Mouse (Mus musculus): ENCODE data around the gene Sdf2l1. TPM values are rescaled to one million over a fixed set of nuclear protein-coding genes. Genes with fewer than 3 reads are reported as not detected.
A peak's percentile ranks its signal among the peaks of the same experiment; 100 is the strongest.
"Not testable (repeated sequence)": the region's sequence is repeated elsewhere in the genome, so short reads cannot be mapped to it uniquely, and the experiment has no call there.

Gene Sdf2l1
- polyA plus RNA-seq (2017; shearing (Covaris generic)): 10 to 100 TPM; 27.8 to 50.4 TPM

DNA sequence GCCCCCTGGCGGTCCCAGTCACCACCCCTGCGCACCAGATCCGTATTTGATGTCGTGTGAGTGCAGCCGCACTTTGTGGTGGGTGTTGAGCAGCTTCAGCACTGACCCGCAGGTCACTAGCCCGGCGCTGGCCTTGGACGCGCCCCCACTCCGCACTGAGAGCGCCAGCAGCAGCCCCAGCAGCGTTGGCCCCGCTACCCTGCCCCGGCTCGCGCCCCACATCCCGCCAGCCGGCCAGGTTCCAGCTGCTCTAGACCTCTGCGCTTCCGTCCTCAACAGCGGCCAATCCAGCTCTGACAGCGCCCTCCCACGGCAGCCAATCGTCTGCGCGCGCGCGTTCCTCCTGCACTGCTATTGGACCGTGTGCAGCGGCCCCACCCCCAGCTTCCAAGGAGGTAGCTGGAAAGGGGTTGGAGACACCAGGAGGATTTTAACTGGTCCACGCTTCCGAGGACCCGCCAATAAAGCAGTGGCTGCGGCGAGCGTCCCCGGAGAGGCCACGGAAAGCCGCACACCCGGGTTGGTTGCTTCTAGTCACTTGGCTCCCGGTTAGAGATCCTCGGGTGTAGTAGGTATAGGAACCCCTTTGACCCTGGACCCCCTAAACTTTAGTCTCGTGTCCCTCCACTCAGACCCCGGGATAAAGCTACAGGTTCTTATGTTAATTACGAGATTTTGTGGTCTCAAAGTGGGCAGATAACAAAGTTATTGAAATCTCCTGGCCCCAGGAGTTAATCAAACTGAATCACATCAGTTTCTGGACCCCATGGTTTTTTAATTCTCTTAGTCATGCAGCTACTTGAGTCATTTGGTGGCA lies at the start of gene Sdf2l1:
Gene Sdf2l1, minus strand, starts transcription at position 295 of the 817 bp plus-strand sequence.
- ATAC-seq: peak; percentile 98

DNA sequence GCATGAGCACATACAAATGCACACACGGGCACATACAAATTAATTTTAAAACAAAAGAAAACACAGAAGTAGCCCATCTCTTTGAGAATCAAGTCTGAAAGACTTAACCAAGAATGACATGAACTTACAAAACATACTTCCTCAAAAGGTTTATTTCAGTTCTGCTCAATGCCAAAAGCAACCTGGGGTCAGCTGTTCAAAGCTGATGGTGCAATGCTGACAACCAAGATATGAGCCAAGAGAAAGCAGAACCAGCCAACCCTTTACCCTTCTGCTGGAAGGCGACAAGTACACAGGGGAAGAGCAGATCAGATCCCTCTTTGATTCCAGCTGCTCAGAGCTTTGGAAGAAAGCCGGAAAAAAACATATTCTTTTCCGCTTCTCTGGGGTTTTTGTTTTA lies 49.2 kb upstream of the Sdf2l1 start:
- no peak for ATAC-seq

DNA sequence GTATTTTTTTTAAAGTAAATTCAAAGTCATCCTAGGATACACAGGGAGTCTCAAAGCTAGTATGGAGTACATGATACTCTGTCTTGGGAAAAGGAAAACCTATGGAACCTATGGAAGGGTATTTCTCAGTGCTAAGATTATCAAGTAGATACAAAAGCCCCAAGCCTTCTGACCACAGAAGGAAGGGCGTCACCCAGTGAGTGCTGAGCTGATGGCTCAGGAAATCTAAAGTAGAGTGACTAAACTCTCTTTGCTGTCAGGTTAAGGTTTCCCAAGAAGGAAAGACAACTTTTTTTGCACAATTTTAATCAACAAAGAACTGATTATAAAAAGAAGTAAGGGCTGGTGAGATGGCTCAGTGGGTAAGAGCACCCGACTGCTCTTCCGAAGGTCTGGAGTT lies 47.5 kb upstream of the Sdf2l1 start:
- peak; percentile 51 for ATAC-seq

DNA sequence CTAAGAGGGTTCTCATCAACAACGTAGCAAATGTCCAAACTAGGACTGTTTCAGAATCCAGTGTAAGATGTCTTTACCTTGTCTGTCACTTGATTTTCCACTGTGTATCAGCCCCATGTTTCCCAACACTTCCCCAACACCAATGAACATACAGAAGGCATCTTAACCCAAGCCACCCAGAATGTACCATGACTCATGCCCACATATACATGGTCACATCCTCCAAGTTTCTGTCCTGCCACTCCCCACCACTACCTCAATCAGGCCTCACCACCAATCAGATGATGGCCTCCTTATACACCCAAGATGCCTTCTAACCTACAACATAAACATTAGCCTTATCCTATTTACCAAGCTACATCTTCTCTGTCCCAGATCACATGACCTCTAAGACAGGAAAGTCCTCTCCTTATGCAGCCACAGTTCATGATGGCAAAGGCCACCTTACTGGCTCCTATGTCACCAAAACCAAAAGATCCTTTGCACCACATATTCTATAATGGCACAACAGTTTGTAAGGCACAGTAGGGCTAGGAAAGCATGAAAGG lies 45.5 kb upstream of the Sdf2l1 start:
- no peak for ATAC-seq

DNA sequence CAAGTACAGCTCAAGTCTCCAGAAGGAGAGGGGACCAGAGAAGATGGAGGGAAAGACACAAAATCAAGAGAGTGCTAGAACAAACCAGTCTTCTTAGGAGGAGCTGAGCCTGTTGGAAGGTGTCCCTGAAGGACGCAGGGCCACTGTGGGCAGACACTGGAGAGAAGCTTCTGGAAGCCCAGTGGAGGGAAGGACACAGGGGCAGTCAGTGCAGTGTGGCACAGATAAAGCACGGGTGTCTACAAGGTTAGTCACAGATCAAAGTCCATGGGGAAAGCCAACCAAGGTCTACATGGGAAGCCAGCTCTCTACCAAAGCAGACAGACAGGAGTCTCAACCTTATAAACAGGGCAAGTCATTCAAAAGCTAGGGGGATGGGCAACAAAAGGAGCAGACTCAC lies 43.6 kb upstream of the Sdf2l1 start:
- ATAC-seq: no peak

DNA sequence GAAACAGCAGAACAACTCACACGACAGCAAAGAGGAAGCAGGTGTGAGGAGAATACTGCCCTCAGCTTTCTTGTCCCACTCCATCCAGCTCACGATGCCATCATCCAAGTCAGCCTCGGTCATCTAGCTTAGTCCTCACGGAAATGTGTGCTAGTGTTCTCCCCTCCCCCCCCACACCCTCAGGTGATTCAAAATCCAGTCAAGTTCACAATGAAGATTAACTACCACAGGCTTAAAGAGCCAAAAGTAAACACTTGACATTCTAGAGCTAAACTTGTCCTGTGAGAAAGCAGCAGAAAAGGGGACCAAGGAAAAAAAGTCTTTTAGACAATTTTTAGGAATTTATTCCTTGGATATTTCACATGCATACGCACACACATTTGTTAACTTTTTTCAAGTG lies 35.9 kb upstream of the Sdf2l1 start:
- ATAC-seq: no peak

DNA sequence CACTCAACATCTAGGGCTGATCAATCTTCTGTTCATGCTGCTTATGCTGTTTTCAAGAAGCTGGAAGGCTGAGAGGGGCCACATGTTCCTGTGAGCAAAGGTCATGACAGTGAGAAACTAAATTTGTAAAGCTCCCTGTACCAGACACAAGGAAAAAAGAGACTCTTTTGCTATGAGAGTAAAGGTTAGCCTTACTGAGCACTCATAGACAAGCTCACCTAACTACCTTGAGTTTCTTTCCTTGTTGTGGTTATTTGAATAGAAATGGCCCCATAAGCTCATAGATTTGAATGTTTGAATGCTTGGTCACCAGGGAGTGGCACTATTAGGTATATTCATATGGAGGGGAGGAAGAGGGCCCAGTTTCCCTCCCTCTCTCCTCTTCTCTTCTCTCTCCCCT lies 35.0 kb upstream of the Sdf2l1 start:
- no peak for ATAC-seq

DNA sequence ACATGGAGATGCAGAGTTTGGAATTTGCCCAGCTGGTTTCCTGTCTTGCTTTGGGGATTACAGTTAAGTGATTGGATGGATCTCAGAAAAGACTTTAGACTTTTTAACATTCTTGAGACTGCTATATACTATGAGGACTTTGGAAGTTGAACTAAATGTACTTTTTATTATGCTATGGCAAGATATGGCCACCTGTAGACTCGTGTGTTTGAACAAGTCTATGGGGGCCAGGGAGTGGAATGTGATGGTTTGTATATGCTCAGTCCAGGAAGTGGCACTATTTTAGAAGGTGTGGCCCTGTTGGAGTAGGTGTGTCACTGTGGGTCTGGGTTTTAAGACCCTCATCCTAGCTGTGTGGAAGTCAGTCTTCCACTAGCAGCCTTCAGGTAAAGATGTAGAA lies 33.3 kb upstream of the Sdf2l1 start:
- not testable (repeated sequence) for ATAC-seq

DNA sequence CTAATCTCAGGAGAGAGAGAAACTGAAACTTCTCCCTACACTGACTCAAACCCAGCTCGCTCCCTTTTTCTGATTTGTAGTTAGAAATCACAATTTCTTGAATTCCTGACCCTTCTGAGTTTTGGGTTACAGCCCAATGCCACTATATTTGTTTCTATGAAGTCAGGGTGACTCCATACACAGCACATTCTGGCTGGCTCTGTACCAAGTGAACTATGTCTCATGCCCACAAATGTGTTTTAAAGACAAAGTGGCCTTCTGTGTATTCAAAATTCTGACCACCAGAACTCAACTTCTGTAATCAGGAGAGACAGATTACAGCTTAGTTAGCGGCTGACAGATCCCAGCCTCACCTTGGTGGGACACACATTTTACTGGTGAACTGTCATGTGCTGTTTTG lies 22.2 kb upstream of the Sdf2l1 start:
- ATAC-seq: no peak

DNA sequence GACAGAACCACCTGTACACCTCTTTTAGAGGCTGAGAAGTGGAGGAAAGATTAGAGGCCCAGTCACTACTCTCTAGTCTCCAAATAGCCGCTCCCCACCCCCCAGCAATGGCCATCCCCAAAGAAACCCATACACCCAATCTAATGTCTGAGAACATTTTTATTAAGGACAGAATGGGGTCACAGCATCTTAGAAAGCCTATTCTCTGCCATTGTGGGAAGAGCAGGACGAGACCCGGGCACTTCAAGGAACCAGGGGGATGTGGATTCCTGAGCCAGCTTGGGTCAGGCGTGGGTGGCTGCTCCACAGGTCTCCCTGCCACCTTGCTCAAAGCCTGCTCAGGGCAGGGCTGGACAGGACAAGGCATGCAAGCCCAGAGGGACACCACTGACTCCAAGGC lies 19.7 kb upstream of the Sdf2l1 start:
- no peak for ATAC-seq

DNA sequence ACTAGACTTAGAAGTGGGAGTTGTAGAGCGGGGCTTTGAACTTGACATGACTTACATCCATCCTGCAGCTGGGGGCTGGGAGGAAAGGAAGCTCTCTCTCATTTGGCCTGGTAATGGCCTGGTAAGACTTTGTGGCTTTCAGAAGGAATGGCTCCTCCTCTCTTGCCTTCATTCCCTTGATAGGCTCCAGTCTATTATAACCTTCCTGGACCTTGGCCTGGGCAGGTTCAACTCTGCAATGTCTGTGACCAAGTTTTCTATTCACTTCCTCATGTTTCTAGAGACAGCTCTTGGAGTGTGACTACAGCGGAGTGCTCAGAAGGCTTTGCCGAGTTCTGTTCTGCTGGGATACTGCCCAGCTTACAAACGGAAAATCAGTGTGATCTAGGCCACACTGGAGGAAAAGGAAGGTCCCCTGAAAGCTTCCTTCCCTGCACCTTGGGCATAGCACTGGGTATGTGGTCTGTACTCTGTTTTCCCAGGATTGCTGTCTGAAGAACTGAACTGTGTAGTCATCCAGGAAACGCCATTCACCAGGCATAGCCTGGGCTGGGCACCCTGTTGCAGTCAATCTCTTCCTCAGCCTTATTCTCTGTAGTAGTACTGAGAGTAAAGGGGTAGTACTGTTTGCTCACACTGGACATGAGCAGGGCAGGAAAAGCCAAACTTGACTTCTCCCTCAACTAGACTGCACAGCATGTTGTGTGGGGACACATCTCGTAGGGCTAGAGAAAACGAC lies 18.5 kb upstream of the Sdf2l1 start:
- no peak for ATAC-seq

DNA sequence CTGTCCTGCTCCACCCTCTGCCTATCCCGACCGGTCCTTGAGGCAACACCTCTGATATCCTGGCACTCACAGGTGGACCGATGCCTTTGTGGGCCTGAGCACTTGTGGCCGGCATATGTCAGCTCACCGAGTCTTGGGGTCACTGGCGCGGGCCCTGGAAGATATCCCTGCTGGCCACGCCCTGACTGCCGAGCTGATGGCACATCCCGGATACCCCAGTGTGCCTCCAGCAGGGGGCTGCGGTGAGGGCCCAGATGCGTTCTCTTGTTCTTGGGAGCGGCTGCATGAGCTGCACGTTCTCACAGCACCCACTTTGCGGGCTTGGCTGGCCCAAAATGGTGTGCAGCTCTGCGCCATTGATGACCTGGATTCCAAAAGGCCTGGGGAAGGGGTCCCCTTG lies 15.9 kb upstream of the Sdf2l1 start:
- no peak for ATAC-seq

DNA sequence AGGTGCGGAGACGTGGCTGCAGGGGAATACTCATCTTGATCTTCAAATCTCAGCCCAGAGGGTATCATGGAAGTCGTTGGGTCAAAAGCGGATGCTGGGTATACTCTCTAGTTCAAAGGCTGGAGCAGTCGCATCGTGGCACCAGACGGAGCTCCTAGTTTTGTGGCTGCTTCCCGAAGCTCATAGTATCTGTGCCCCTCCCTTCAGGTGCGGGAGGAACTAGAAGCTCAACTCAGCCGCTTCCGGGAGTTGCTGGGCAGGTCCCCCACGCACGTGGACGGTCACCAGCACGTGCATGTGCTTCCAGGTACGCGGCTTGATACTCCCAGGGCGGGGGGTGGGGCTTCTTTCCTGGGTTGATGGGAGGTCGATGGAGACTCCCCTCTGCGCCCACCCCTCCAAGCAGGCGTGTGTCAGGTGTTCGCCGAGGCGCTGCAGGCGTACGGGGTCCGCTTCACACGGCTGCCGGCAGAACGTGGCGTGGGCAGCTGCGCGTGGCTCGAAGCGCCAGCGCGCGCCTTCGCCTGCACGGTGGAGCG lies 15.3 kb upstream of the Sdf2l1 start:
- peak; percentile 59 for ATAC-seq

DNA sequence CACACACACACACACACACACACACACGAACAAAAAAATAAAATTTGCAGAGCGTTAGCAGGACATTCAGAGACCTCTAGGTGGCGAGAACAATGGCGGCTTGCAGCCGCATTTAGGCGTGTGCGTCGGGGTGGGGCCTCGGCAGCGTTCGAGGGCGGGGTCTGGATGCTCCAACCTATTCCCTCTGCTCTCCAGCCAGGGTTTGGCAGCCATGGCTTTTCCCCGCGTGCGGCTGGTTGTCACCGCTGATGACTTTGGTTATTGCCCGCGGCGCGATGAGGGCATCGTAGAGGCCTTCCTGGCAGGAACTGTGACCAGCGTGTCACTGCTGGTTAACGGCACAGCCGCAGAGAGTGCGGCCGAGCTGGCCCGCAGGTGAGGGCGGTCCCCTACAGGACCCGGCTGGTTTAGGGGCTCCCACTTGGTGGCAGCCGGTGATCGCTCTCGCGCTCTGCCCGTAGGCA lies 14.6 kb upstream of the Sdf2l1 start, which contains the start of gene Ccdc116:
Gene Ccdc116, minus strand, starts transcription at position 458 of the 464 bp plus-strand sequence.
- ATAC-seq: peak; percentile 75

DNA sequence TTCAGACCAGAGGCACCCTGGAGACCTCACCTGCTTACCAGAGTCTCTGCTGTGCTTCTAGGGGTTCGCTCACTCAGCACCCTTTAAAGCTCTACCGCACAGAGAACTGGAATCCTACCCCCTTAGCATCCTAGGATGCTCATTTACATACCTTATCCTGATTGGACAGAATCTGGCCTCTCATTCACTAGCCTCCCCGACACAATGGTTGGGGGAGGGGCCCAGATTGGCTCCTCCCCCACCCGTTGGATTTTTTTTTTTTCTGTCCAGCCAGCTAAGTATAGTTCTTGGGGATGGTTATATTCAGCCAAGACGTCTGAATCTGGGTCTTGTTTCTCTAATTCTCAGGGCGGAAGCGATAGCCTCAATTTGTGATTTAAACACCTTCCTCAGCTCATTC lies 12.2 kb upstream of the Sdf2l1 start, which contains the start of gene Ydjc:
Gene Ydjc, plus strand, starts transcription at position 283 of the 400 bp plus-strand sequence.
- no peak for ATAC-seq

DNA sequence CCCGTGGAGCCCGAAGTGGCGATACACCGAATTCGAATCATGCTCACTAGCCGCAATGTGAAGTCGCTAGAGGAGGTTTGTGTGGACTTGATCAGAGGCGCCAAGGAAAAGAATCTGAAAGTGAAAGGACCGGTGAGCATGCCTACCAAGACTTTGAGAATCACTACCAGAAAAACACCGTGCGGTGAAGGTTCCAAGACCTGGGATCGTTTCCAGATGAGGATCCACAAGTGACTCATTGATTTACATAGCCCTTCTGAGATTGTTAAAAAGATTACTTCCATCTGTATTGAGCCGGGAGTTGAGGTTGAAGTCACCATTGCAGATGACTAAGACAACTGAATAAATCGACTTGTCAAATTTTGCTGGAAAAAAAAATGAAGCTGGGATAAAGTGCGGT lies 5.2 kb upstream of the Sdf2l1 start:
- no peak for ATAC-seq

DNA sequence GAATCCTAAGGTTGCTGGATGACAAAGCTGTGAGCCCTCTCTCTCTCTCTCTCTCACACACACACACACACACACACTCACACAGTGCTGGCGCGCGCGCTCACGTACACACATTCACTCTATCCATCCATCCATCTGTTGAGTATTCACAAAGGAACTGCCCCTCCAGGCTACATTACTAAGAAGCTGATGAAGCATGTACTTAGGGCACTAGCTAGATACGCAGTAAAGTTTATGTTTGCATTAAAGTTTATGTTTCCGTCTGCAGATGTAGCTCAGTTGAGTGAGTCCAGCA lies 670 bp upstream of the Sdf2l1 start:
- ATAC-seq: no peak

DNA sequence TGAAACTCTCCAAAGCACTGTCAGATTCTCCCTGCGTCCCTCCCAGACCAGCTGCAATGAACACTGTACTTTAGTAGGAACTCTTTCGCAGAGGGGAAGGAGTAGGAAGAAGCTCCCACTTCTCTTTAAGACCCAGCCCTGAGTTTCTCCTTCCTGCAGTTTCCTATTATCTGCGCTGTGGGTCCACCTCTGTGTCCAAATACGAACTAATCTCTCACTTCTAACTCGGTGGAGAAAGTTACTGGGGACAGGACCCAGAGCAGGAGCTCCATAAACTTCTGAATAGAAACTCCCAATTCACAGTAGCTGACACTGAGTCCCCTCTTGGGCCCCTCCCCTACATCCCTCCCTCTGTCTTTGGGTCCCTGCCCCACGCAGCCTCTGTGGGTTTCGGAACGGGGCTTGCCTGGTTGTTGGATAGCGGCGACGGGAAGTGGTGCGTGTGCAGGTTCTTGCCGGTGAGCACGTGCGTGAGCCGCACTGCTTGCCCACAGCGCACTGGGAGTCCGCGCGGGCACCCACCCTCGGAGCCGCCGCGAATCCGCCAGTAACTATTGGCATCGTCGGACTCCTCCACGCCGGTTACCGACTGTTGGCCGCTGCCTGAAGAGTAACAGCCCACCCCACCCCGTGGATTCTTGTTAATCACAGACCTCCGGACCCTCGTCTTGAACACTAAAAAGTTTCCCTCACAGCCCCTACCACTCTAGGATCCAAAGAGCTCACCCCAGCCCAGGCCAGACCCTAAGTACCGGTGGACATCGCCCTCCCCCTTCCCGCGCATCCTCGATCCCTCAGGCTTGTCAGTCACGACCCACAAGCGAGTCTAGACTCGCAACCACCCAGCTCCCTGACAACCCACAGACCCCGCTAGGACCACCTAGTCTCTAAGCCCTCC lies 743 bp downstream of the Sdf2l1 start:
- ATAC-seq: peak; percentile 51

DNA sequence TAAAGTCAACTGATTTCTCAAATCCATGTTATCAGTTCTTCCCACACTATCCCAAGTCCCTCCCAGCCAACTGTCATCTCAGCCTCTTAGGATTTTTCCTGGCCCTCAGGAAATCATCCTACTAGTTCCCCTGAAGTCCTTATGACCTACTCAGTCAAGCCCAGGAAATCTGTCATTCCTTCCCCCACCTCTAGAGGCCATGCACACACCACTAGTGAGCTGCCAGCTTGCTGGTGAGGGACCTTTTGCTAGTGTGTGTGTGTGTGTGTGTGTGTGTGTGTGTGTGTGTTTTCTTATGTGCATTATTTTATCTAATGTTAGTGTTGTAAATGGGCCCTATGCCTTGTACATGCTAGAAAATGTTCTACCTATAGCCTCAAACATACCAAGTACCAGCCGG lies 4.9 kb downstream of the Sdf2l1 start:
- ATAC-seq: no peak

DNA sequence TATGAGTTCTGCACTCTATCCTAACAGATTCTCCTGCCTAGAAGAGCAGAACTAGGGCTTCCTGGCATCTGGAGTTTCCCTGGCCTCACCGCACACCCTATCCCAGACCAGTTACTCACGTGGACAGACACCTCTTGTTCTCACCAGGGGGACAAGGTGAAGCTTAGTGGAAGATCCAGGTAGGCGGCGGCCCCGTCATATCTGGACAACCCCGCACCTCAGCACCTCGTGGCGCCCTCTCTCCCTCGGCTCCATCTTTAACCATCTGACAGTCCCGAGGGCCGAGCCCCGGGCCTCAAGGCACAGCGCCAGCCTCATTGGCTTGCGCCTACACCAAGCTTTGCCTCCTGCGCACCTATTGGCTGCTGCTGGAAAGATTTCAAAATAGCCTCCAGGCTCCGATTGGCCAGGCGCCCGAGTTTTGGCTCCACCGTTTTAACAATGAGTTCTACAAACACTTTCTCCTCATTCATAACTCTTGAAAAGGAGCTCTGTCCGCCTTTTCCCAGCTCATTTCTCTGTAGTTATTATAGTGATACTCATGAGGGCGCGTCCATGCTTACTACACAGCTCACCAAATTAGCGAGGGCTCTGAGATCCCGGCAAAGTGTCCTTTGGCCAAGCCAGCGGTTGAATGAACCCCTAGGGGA lies 7.2 kb downstream of the Sdf2l1 start, which contains the start of gene 2610318N02Rik:
Gene 2610318N02Rik, minus strand, starts transcription at position 297 of the 650 bp plus-strand sequence.
- ATAC-seq: peak; percentile 92

DNA sequence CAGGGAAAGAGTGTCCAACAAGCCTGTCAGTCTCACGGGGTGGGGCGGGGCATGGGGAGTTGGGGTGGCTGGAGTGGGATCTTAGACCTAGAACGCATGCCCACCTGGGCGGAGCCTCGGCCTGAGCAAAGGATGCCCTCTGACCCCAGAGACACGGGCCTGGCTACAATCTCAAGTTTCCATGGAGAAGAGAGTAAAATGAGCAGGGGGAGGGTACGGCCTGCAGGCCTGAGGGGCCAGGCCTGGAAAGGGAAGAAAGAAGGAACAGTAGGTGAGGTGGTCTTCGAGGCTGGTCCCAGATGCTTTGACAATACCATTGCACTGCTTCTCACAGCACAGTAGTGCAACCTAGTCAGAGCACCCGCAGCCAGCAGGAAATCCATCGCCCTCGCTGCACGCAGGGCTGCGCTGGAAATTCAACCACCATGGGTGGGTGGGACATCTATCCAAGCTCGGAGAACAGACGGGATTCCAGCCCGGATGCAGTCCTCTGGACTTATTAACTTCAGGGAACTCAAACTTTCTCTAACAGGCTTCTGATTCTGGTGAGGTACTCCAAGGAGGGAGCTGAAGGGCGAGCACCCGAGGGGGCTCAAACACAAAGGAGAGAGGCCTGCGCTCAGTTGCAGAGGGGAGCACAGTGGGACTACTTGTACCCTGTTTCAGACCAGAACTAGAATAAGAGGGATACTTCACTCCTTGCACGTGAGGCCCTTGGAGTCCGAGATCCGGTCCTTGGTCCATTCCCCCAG lies 7.9 kb downstream of the Sdf2l1 start:
- ATAC-seq: peak; percentile 8

Measured in activated CD4-positive, CD25-positive, alpha-beta regulatory T cell, adult 4 months (primary cell).